Mouse (Mus musculus): ENCODE data around the gene Pkd2l1.

Pkd2l1 gene

GRCm38 (mm10) chr19:44103001-44103400 is 89.2 kb downstream of the Pkd2l1 start:
- no peak for DNase-seq

GRCm38 (mm10) chr19:44100840-44101239 is 91.4 kb downstream of the Pkd2l1 start:
- DNase-seq, result no peak

Data from kidney, postnatal 14 days (tissue).